Mouse (Mus musculus) T-cell, adult 2 months (primary cell): ENCODE results near the gene Skp2.
A peak's percentile ranks its signal among the peaks of the same experiment; 100 is the strongest.

Experiments used
- DNase-seq: peaks from one replicate; pipeline ENCODE4 v3.0.0; 2022; ENCODE audit warnings: low spot score

The Skp2 gene

DNA sequence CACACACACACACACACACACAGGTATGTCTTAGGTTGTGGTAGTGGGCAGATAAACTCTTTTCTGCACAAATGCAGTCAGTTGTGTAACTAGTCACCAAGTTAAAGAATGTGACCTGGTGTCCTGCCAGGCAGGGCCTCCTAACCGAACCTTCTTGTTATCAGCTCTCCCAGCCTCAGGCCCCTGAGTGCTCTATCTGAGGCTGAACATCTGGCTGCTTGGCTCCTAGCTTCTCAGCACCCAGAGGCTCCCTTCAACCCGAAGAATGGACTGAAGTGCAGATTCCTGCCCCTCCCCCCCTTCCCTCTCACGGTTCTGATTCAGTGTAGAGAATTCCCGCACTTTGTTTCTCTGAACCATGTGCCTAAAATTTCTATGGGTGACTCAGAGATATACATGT is 80.6 kb downstream of the Skp2 start:
- no peak for DNase-seq

DNA sequence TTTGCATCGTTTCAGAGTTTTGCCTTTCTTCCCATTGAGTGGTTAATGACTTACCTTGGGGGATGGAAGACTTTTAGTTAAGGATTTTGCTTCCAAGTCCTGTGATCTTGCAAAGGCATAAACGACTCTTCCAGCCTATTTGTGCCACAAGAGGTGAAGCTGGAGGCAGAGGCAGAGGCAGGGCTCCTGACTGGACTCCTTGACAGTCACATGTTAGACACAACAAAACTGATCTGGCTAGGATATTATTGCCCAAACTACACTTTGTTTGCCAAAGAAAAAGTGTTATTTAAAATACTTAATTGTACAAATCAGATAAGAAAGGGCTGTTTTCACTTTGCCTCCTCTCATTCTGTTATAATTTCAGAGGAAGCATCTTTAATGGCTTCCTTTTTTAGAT is 81.1 kb downstream of the Skp2 start:
- DNase-seq: no peak

DNA sequence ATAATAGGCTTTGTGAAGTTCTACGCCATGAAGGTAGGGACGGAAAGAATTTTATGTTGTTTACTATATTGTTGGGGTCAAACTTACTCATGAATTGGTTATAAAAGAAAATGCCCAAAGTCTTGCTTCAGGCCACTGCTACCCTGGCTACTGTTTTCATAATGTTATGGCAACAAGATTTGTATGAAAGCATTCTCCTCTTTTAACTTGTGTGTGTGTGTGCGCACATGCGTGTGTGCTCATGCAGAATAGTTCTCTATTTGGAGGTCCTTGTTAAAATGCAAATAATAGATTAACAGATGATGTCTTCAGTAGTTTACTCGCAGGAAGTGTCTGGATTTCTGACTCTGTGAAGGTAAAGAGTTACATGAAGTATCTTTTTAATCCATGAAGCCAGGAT is 81.5 kb downstream of the Skp2 start:
- no peak for DNase-seq

DNA sequence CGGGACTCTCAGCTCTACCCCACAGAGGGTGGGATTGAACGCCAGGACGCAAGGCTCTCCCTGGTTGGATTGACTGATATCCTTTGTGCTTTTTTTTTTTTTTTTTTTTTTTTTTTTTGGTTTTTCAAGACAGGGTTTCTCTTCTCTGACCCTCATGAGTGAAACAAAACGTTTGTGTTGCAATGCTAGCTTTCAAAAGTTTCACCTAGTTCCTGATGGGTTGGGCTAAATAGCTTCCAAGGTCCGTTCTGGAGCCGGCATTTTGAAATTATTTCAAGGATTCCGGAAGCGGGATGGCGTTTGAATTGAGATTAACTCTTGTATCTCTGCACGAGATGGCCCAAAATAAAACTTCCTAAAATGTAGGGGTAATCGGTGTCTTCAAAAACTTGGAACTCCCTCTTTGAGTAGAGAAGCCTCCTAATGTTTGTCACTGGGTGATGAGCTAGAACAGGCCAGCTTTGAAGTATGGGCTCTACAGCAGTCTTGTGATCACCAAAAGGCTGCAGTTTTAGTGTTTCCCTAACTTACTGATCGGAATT is 82.1 kb downstream of the Skp2 start:
- DNase-seq: no peak

DNA sequence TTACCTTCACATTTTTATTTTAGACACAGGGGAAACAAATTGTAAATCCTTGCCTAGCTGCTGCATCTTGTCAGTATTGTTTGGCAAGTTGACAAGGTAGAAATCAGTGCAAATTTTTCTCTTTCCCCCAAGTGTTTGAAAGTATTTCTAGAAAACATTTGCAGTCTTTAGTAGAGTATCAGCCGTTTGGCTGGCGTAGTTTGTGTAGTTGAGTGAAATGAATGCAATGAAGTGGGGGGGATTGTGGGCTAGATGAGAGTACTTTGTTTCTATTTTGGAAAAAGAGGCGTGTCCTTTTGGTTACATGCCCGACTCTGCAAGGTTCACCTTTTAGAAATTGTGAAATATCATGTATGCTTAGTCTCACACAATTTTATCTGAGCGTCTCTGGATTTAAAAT is 82.6 kb downstream of the Skp2 start:
- peak; percentile 10 for DNase-seq

DNA sequence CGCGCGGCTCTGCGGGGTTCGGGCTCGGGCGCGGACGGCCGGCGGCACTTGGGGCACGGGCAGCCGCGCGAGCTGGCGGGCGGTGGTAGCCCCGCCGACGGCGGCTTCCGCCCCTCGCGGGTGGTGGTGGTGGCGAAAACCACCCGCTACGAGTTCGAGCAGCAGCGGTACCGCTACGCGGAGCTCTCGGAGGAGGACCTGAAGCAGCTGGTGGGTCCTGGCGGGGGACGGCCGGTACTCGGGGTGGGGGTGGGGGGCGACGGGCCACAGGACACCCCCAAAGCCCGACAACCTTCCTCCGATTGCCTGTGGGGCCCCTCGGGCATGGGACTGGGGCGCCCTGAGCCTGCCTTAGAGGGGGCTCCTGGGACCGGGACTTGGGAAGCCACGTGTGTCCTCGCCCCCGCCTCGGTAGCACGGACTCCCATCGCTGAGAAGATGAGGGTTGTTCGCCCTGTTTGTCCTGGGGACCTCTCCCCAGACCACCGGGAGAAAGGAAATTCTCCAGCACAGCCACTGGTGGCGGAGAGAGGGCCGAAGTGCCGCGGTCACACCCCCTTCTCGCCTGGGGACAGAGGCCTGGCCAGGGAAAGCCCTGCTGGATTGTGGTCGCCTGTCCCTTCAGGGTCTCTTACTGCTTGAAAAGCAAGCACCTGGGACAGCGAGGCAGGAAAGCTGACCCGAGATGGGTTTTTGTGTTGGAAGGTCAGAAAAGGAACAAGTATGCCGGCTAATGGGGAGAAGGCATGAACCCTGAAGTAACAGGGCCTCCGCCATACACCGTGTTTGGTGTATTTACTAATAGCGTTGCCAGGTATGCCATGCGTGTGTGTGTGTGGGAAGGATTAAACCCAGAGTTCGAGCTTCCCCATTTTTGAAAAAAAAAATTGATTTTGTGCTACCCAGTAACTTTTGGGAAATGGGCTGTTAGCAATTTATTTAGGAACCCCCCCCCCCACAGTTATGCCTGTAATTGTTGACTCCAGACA is 83.4 kb downstream of the Skp2 start:
- peak; percentile 65 for DNase-seq

DNA sequence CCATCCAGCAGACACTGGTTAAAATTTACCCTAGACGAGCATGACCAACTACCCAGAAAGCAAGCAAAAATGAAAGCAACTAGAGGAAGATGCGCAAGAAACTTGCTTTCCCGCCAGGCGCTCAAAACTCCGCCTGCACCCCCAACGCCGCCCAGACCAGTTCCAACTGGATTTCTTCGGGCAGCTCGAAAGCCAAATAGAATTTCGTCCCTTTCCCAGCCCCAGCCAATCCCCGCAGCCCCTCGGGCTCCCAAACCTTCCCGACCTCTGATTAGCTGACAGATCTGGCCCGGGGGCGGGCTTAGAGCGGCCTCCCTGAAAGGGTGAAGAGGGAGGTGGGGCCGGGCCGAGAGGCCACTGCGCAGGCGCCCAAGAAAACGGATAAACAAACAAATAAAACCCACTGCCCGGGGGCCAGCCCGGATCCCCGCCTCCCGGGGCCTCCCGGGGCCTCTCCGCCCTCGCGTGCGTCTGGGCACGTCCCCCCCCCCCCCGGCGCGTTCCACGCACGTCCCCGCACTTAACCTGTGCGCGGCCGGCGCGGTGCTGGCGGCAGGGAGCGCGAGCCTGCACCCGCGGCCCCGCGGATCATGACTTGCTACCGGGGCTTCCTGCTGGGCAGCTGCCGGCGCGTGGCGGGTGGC is 84.2 kb downstream of the Skp2 start, which contains the start of gene Nadk2:
Gene Nadk2, plus strand, starts transcription at position 349 of the 644 bp plus-strand sequence.
- DNase-seq: peak; percentile 97

DNA sequence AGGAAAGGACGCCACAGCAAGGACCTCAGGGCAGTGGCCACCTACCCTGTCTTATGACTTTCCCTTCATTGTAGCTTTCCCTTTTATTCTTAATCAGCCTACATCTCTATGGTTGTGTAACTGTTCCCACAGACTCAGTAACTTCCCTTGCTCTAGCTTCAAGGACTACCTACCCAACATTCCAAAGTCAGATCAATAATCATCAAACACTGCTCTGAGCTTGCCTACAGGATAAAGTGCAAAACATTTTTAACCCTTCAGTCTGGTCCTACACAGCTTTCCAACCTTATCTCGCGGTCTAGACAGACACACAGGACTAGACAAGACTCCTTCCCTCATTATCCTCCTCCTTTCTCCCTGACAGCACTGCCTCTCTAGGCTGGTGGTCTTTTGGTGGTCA is 84.9 kb downstream of the Skp2 start:
- no peak for DNase-seq

DNA sequence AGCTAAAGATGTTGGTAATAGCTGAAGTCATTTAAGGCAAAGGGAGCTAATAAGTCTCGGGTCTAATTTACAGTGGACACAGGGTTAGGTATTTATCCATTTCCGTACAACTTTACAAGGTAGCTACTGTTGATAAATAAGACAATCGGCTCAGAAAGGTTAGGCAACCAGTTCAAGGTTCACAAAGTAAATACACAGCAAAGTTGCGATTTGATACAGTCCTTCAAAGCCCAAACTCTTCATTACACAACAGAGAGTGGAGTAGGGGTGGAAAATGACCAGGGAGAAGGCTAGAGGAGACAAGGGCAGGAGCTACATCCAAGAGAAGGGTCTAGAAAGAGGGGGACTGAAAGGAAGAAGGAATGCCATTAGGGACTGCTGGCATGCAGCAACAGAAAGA is 86.3 kb downstream of the Skp2 start:
- DNase-seq: no peak
